Mouse (Mus musculus): ENCODE results near the gene Galnt18. TPM values are rescaled to one million over a fixed set of nuclear protein-coding genes. Genes with fewer than 3 reads are reported as not detected.

Gene Galnt18
- polyA plus RNA-seq, 1 experiment from 2014 or later = 13.6 TPM

DNA sequence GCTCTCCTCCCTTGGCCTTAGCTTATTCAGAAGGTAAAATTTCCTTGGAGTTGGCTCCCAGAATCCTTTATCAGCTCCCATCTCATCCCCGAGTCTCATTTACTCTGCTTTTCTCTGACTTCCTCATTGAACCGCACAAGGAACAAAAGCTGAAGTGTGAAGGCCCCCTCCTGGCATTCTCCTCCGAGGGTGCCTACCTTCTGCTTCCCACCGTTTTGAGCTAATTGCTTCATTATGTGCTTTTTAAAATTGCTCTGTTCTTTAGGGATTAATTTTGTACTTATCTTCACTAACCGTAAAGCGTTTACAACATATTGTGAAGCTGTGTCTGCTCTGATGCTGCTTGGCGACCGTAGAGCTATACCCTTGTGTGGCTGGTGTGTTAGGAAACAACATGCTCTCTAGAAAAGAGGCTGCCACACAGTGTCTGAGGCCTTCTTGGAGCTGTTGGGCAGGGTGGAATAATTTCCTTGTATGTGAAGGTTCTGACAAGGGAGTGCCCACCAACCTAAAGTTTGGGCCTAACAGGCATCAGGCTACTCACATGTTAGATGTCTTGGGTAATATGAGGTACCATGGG, 244.9 kb downstream of the Galnt18 start:
- WGBS = 67% methylated on average over 8 of the region's 8 CpGs
- H3K9me3 ChIP-seq (ENCODE audit: control insufficient read depth, low read length) = no peaks in the 10 kb centered on the region
- no peaks in the 10 kb centered on the region for H3K36me3 ChIP-seq (ENCODE audit: control insufficient read depth, insufficient read depth, low read length)
- ATAC-seq (ENCODE audit: insufficient number of reproducible peaks, insufficient read depth, low FRiP score, low read depth) = no peak
- no peaks in the 10 kb centered on the region for H3K27me3 ChIP-seq (ENCODE audit: control insufficient read depth, insufficient read depth, low read length)
- no peak overlapping the region for H3K27ac ChIP-seq (replicated peaks in 1 of 2; ENCODE audit: control insufficient read depth in 1 of 2, insufficient read depth in 1 of 2, low read depth in 2 of 2, low read length in 2 of 2)
- H3K4me3 ChIP-seq (ENCODE audit: control insufficient read depth in 1 of 2, insufficient read depth in 1 of 2, low read depth in 1 of 2, low read length in 2 of 2) = no peak overlapping the region
- H3K4me1 ChIP-seq (ENCODE audit: control insufficient read depth in 2 of 2, insufficient read depth in 2 of 2, low read length in 2 of 2) = peaks cover 0 to 6% of the 10 kb centered on the region in 2 experiments; a peak in 1 of 4 replicates
- H3K4me2 ChIP-seq (ENCODE audit: low read length) = no peak overlapping the region
- H3K9ac ChIP-seq (ENCODE audit: low read length) = no peak overlapping the region

DNA sequence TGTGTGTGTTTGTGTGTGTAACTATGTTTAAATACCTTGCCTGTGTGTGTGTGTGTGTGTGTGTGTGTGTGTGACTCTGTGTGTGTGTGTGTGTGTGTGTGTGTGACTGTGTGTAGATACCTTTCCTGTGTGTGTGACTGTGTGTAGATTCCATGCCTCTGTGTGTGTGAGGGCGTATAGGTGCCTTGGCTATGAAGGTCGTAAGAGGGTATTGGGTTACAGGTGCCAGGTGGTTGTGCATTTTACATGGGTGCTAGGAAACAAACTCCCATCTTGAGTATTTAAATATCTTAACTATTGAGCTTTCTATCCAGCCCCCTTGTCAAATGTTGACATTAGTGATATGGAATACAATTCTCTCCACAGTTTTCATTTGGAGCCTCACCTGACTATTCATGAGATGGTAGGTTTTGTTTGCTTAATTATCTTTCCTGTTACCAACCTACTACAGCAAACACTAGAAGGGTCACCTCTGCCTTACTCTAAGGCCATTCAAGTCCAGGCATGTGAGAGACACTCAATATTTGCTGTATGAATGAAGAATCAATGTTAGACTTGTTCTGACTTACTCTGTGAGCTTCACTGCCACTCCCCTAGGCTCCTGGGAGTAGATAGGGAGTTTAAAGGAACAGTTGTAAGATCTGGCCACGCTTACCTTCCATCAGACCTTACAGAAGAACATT, 250.7 kb downstream of the Galnt18 start:
- no peak overlapping the region for H3K4me2 ChIP-seq (ENCODE audit: low read length)
- H3K9ac ChIP-seq (ENCODE audit: low read length) = no peak overlapping the region
- no peaks in the 10 kb centered on the region for H3K36me3 ChIP-seq (ENCODE audit: control insufficient read depth, insufficient read depth, low read length)
- no peak overlapping the region for H3K4me3 ChIP-seq (ENCODE audit: control insufficient read depth in 1 of 2, insufficient read depth in 1 of 2, low read depth in 1 of 2, low read length in 2 of 2)
- WGBS = 84% methylated on average over 3 of the region's 3 CpGs
- peaks cover 2 to 6% of the 10 kb centered on the region in 2 experiments; a peak in 3 of 4 replicates for H3K4me1 ChIP-seq (ENCODE audit: control insufficient read depth in 2 of 2, insufficient read depth in 2 of 2, low read length in 2 of 2)
- no peaks in the 10 kb centered on the region for H3K9me3 ChIP-seq (ENCODE audit: control insufficient read depth, low read length)
- no peak overlapping the region for H3K27ac ChIP-seq (replicated peaks in 1 of 2; ENCODE audit: control insufficient read depth in 1 of 2, insufficient read depth in 1 of 2, low read depth in 2 of 2, low read length in 2 of 2)
- no peaks in the 10 kb centered on the region for H3K27me3 ChIP-seq (ENCODE audit: control insufficient read depth, insufficient read depth, low read length)
- no peak for ATAC-seq (ENCODE audit: insufficient number of reproducible peaks, insufficient read depth, low FRiP score, low read depth)

DNA sequence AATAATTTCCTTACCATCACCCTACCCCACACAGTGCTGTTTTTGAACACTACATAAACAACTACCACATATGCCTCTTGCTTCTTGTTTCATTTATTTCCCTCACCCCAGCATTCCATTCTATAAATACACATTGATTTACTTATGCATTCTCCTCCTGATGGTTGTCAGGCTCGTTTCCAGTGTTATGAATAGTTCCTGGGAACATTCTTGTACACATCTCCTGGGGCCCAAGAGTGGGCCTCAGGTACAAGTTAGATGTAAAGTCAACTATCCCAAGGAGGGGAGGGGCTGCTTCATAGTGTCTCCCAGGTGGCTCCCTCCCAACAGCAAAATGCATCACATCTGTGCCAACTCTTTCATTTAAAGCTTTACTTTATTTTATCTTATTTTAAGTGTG, 251.3 kb downstream of the Galnt18 start:
- Histone ChIP-seq H3K4me3 (ENCODE audit: control insufficient read depth in 1 of 2, insufficient read depth in 1 of 2, low read depth in 1 of 2, low read length in 2 of 2) (no peak overlapping the region), H3K27me3 (ENCODE audit: control insufficient read depth, insufficient read depth, low read length) (no peaks in the 10 kb centered on the region), H3K36me3 (ENCODE audit: control insufficient read depth, insufficient read depth, low read length) (no peaks in the 10 kb centered on the region), H3K9ac (ENCODE audit: low read length) (no peak overlapping the region), H3K4me1 (ENCODE audit: control insufficient read depth in 2 of 2, insufficient read depth in 2 of 2, low read length in 2 of 2) (peaks cover 2 to 6% of the 10 kb centered on the region in 2 experiments; a peak in 3 of 4 replicates), H3K4me2 (ENCODE audit: low read length) (no peak overlapping the region), H3K9me3 (ENCODE audit: control insufficient read depth, low read length) (no peaks in the 10 kb centered on the region), H3K27ac (replicated peaks in 1 of 2; ENCODE audit: control insufficient read depth in 1 of 2, insufficient read depth in 1 of 2, low read depth in 2 of 2, low read length in 2 of 2) (no peak overlapping the region)
- ATAC-seq (ENCODE audit: insufficient number of reproducible peaks, insufficient read depth, low FRiP score, low read depth) = no peak
- WGBS = 12% methylated on average over 1 of the region's 1 CpGs

- no peaks in the 10 kb centered on the region for H3K9me3 ChIP-seq (ENCODE audit: control insufficient read depth, low read length)
- no peak overlapping the region for H3K4me3 ChIP-seq (ENCODE audit: control insufficient read depth in 1 of 2, insufficient read depth in 1 of 2, low read depth in 1 of 2, low read length in 2 of 2)
- H3K27me3 ChIP-seq (ENCODE audit: control insufficient read depth, insufficient read depth, low read length) = no peaks in the 10 kb centered on the region
- WGBS = 88% methylated on average over 1 of the region's 1 CpGs
- no peak overlapping the region for H3K4me2 ChIP-seq (ENCODE audit: low read length)
- no peak for ATAC-seq (ENCODE audit: insufficient number of reproducible peaks, insufficient read depth, low FRiP score, low read depth)
- H3K4me1 ChIP-seq (ENCODE audit: control insufficient read depth in 2 of 2, insufficient read depth in 2 of 2, low read length in 2 of 2) = peaks cover 6 to 8% of the 10 kb centered on the region in 2 experiments; a peak in 3 of 4 replicates
- no peak overlapping the region for H3K27ac ChIP-seq (replicated peaks in 1 of 2; ENCODE audit: control insufficient read depth in 1 of 2, insufficient read depth in 1 of 2, low read depth in 2 of 2, low read length in 2 of 2)
- no peaks in the 10 kb centered on the region for H3K36me3 ChIP-seq (ENCODE audit: control insufficient read depth, insufficient read depth, low read length)
- no peak overlapping the region for H3K9ac ChIP-seq (ENCODE audit: low read length)
These were observed 258.9 kb downstream of the Galnt18 start for GRCm38 (mm10) chr7:111520881-111521280.

DNA sequence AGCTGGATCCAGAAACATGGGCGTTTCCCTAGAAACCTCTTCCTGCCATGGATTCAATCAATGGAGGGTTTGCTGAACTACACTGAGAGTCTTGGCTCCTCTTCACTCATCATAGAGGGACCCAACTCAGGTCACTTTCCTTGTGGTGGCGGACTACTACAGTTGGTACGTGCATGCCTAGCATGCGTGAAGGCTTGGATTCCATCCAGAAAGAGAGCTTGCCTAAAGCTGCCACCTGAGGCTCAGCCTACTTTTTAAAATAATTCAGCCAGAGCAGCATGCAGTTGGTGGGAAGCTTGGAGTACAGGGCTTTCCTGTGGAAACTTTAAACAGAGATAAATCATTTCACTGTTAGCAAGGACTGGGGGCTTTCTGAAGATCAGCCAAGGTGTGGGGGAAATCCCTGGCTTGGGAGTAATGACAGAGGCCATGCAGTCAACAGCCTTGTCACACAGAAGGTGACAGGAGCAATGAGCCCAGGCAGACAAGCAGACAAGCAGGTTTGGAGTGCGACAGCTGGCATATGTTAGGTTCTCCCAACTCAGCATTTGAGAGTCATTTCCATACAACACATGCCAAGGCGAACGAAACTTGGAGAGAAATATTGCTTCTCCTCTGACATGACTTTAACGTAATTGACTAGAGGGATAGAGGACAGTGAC, 261.1 kb downstream of the Galnt18 start:
- Histone ChIP-seq H3K9me3 (ENCODE audit: control insufficient read depth, low read length) (no peaks in the 10 kb centered on the region), H3K36me3 (ENCODE audit: control insufficient read depth, insufficient read depth, low read length) (no peaks in the 10 kb centered on the region), H3K4me3 (ENCODE audit: control insufficient read depth in 1 of 2, insufficient read depth in 1 of 2, low read depth in 1 of 2, low read length in 2 of 2) (no peak overlapping the region), H3K9ac (ENCODE audit: low read length) (no peak overlapping the region), H3K4me1 (ENCODE audit: control insufficient read depth in 2 of 2, insufficient read depth in 2 of 2, low read length in 2 of 2) (peaks cover 6 to 8% of the 10 kb centered on the region in 2 experiments; a peak in 3 of 4 replicates), H3K4me2 (ENCODE audit: low read length) (no peak overlapping the region), H3K27ac (replicated peaks in 1 of 2; ENCODE audit: control insufficient read depth in 1 of 2, insufficient read depth in 1 of 2, low read depth in 2 of 2, low read length in 2 of 2) (peak overlapping the region; percentile 35 to 61; a peak in 3 of 4 replicates), H3K27me3 (ENCODE audit: control insufficient read depth, insufficient read depth, low read length) (no peaks in the 10 kb centered on the region)
- 51% methylated on average over 8 of the region's 8 CpGs for WGBS
- ATAC-seq (ENCODE audit: insufficient number of reproducible peaks, insufficient read depth, low FRiP score, low read depth) = peak; percentile 66; the same call in 1 of the 2 replicates

DNA sequence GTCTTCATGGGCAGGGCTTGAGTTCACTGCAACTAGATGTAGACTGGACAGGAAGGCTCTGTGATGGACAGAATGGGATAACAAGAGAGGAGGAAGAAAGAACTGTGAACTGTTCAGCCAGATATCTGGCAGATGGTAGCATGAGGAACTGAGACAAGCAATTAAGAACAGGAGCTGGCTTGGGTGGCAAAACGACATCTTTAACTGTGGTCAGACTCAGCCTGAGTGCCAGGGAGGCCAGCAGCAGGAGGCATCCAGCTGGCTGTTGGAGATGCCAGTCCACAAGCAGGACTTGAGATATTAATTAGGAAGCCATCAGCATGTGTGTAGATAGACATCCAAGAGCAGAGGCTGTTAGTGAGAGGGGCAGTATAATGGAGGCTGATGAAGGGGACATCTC, 262.9 kb downstream of the Galnt18 start:
- no peaks in the 10 kb centered on the region for H3K27me3 ChIP-seq (ENCODE audit: control insufficient read depth, insufficient read depth, low read length)
- H3K4me2 ChIP-seq (ENCODE audit: low read length) = no peak overlapping the region
- no peaks in the 10 kb centered on the region for H3K36me3 ChIP-seq (ENCODE audit: control insufficient read depth, insufficient read depth, low read length)
- H3K4me3 ChIP-seq (ENCODE audit: control insufficient read depth in 1 of 2, insufficient read depth in 1 of 2, low read depth in 1 of 2, low read length in 2 of 2) = no peak overlapping the region
- no peak for ATAC-seq (ENCODE audit: insufficient number of reproducible peaks, insufficient read depth, low FRiP score, low read depth)
- H3K9me3 ChIP-seq (ENCODE audit: control insufficient read depth, low read length) = no peaks in the 10 kb centered on the region
- no peak overlapping the region for H3K27ac ChIP-seq (replicated peaks in 1 of 2; ENCODE audit: control insufficient read depth in 1 of 2, insufficient read depth in 1 of 2, low read depth in 2 of 2, low read length in 2 of 2)
- peaks cover 6 to 8% of the 10 kb centered on the region in 2 experiments; a peak in 3 of 4 replicates for H3K4me1 ChIP-seq (ENCODE audit: control insufficient read depth in 2 of 2, insufficient read depth in 2 of 2, low read length in 2 of 2)
- H3K9ac ChIP-seq (ENCODE audit: low read length) = no peak overlapping the region
- 56% methylated on average over 1 of the region's 1 CpGs for WGBS

DNA sequence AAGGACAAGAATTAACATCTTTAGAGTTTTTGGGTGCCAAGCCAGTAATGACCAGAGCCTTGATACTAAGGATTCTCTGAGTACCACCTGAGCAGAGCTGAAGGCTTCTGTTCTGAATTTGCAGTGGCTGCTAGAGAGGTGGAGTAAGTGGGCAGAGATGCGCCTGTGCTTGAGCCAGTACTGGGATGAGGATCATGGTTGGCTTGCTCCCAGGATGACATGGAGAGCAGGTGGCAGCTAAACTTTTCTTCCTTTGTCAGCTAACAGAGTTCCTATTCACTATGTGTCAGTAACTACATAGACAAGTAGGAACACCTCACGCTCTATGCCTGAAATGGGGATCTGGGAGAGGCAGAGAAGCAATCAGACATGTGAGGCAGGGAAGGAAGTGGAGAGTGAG, 264.3 kb downstream of the Galnt18 start:
- no peak for ATAC-seq (ENCODE audit: insufficient number of reproducible peaks, insufficient read depth, low FRiP score, low read depth)
- Histone ChIP-seq H3K9ac (ENCODE audit: low read length) (no peak overlapping the region), H3K4me2 (ENCODE audit: low read length) (no peak overlapping the region), H3K9me3 (ENCODE audit: control insufficient read depth, low read length) (no peaks in the 10 kb centered on the region), H3K27me3 (ENCODE audit: control insufficient read depth, insufficient read depth, low read length) (no peaks in the 10 kb centered on the region), H3K4me3 (ENCODE audit: control insufficient read depth in 1 of 2, insufficient read depth in 1 of 2, low read depth in 1 of 2, low read length in 2 of 2) (no peak overlapping the region), H3K27ac (replicated peaks in 1 of 2; ENCODE audit: control insufficient read depth in 1 of 2, insufficient read depth in 1 of 2, low read depth in 2 of 2, low read length in 2 of 2) (no peak overlapping the region), H3K4me1 (ENCODE audit: control insufficient read depth in 2 of 2, insufficient read depth in 2 of 2, low read length in 2 of 2) (peaks cover 6 to 8% of the 10 kb centered on the region in 2 experiments; a peak in 3 of 4 replicates), H3K36me3 (ENCODE audit: control insufficient read depth, insufficient read depth, low read length) (no peaks in the 10 kb centered on the region)
- WGBS = 73% methylated on average over 2 of the region's 2 CpGs
